Mouse (Mus musculus) ES-Bruce4 (cell line): ENCODE data around the gene Abcf2.

Source experiments
- CTCF ChIP-seq: IDR thresholded peaks from one replicate; pipeline ENCODE4 v1.8.1; 2011; ENCODE audit warnings: low read depth, low read length
- POLR2A ChIP-seq: IDR thresholded peaks from one replicate; pipeline ENCODE4 v1.8.1; 2011; ENCODE audit warnings: low read length; ENCODE audit not compliant: insufficient read depth

GRCm38 (mm10) chr5:24591796-24592470 is 14.7 kb upstream of the Abcf2 start:
- TF ChIP-seq POLR2A (no peak), CTCF (no peak)
